Comparison of ENCODE assay signal across 24 mouse cellular contexts in genomic region chr19:26661198-26661597, GRCm38 (mm10). TPM values are rescaled to one million over a fixed set of nuclear protein-coding genes. Genes with fewer than 3 reads are reported as not detected.
A peak's percentile ranks its signal among the peaks of the same experiment; 100 is the strongest.
DNase-seq lines count a peak whose midpoint lies in the region; ATAC-seq and TF ChIP-seq lines count a peak whose summit lies in the region.
"Had no signal": no experiment of that assay in that cellular context is flagged by ENCODE, and none has a peak within 500 bp of the region (broad histone marks: within the 10 kb centered on the region; RNA-seq: fewer than 3 reads in every experiment).

No protein-coding gene starts in this region.

- 82% methylated on average over 3 of the region's 3 CpGs for WGBS in heart, embryonic 12.5 days
- 90% methylated on average over 3 of the region's 3 CpGs for WGBS in kidney, adult 2 months
- WGBS in kidney, embryonic 16.5 days: 94% methylated on average over 3 of the region's 3 CpGs

- TF ChIP-seq POLR2A in kidney, adult 2 months (IDR thresholded peaks at IDR 0.05; ENCODE audit: low read depth, low read length): no peak
- no peak for TF ChIP-seq POLR2A in CH12.LX (IDR thresholded peaks at IDR 0.05; ENCODE audit: low read depth, low read length)

- in situ Hi-C loops in CH12.LX (cut with MboI; ENCODE audit: low pct_ligation_motif_present, low pct_unique_long_range_greater_than_20kb, low sequenced_read_pairs): no loop called here

- TF ChIP-seq EP300 in CH12.LX (IDR thresholded peaks at IDR 0.05; ENCODE audit: low read length): no peak

- 0 out of 2 replicates have a peak, but pooled peaks cover 3% of the 10 kb centered on the region for H3K4me1 ChIP-seq in heart, embryonic 12.5 days (replicated peaks)
- H3K4me1 ChIP-seq in kidney, adult 2 months (ENCODE audit: control insufficient read depth, insufficient read depth, low read length): no peaks in the 10 kb centered on the region
- H3K4me1 ChIP-seq in kidney, embryonic 16.5 days (ENCODE audit: insufficient read depth, low read length): no peaks in the 10 kb centered on the region
- peaks cover 0 to 18% of the 10 kb centered on the region in 2 experiments; a peak in 2 of 4 replicates for H3K4me1 ChIP-seq in CH12.LX (ENCODE audit: control insufficient read depth in 1 of 2, insufficient read depth in 2 of 2)
- H3K4me1 ChIP-seq: forebrain, embryonic 12.5 days; forebrain, embryonic 15.5 days; heart, embryonic 15.5 days; hindbrain, embryonic 12.5 days; hindbrain, embryonic 15.5 days had no signal

- peak; percentile 52 for TF ChIP-seq RAD21 in CH12.LX (IDR thresholded peaks at IDR 0.05; ENCODE audit: low read depth, low read length)

- H3K27me3 ChIP-seq in heart, embryonic 12.5 days (replicated peaks): no peaks in the 10 kb centered on the region
- no peaks in the 10 kb centered on the region for H3K27me3 ChIP-seq in kidney, adult 2 months (replicated peaks; ENCODE audit: control insufficient read depth, insufficient read depth, low read length)
- no peaks in the 10 kb centered on the region for H3K27me3 ChIP-seq in kidney, embryonic 16.5 days (ENCODE audit: insufficient read depth, low read length)
- no peaks in the 10 kb centered on the region for H3K27me3 ChIP-seq in CH12.LX (replicated peaks)
- H3K27me3 ChIP-seq: embryonic facial prominence, embryonic 13.5 days; forebrain, embryonic 12.5 days; forebrain, embryonic 15.5 days; heart, embryonic 15.5 days; hindbrain, embryonic 12.5 days; hindbrain, embryonic 15.5 days had no signal

- H3K9me3 ChIP-seq in heart, embryonic 12.5 days (replicated peaks): no peaks in the 10 kb centered on the region
- H3K9me3 ChIP-seq in kidney, embryonic 16.5 days (ENCODE audit: low read length): no peaks in the 10 kb centered on the region
- H3K9me3 ChIP-seq in CH12.LX (replicated peaks; ENCODE audit: low read length): no peaks in the 10 kb centered on the region
- H3K9me3 ChIP-seq: embryonic facial prominence, embryonic 10.5 days; embryonic facial prominence, embryonic 13.5 days; forebrain, embryonic 12.5 days; forebrain, embryonic 15.5 days; heart, embryonic 15.5 days; hindbrain, embryonic 12.5 days; hindbrain, embryonic 15.5 days had no signal

- no peak overlapping the region for H3K4me2 ChIP-seq in heart, embryonic 12.5 days
- H3K4me2 ChIP-seq in kidney, embryonic 16.5 days (replicated peaks; ENCODE audit: low read depth, low read length): no peak overlapping the region
- no peak overlapping the region for H3K4me2 ChIP-seq in CH12.LX (ENCODE audit: insufficient read depth, low read depth, poor library complexity, severe bottlenecking)
- H3K4me2 ChIP-seq: embryonic facial prominence, embryonic 13.5 days; forebrain, embryonic 12.5 days; forebrain, embryonic 15.5 days; heart, embryonic 11.5 days; heart, embryonic 15.5 days; hindbrain, embryonic 12.5 days; hindbrain, embryonic 15.5 days had no signal

- no peak overlapping the region for H3K4me3 ChIP-seq in heart, embryonic 12.5 days
- no peak overlapping the region for H3K4me3 ChIP-seq in kidney, adult 2 months (ENCODE audit: insufficient read depth, low read depth, low read length)
- no peak overlapping the region for H3K4me3 ChIP-seq in kidney, embryonic 16.5 days (ENCODE audit: low read length)
- H3K4me3 ChIP-seq in CH12.LX (replicated peaks in 1 of 3; ENCODE audit: low read depth in 2 of 3, low read length in 2 of 3, poor library complexity in 1 of 3): no peak overlapping the region
- H3K4me3 ChIP-seq: embryonic facial prominence, embryonic 10.5 days; embryonic facial prominence, embryonic 13.5 days; erythroblast, embryonic 14.5 days; forebrain, embryonic 12.5 days; forebrain, embryonic 15.5 days; heart, embryonic 15.5 days; hindbrain, embryonic 12.5 days; hindbrain, embryonic 15.5 days had no signal

- no peak overlapping the region for H3K9ac ChIP-seq in heart, embryonic 12.5 days
- H3K9ac ChIP-seq in kidney, embryonic 16.5 days (replicated peaks; ENCODE audit: low read length): no peak overlapping the region
- no peak overlapping the region for H3K9ac ChIP-seq in CH12.LX (ENCODE audit: insufficient read depth, low read depth)
- H3K9ac ChIP-seq: embryonic facial prominence, embryonic 13.5 days; forebrain, embryonic 12.5 days; forebrain, embryonic 15.5 days; heart, embryonic 15.5 days; hindbrain, embryonic 12.5 days; hindbrain, embryonic 15.5 days had no signal

- dilution Hi-C loops in CH12.LX (cut with MboI; ENCODE audit: extremely low pct_ligation_motif_present, extremely low pct_unique_long_range_greater_than_20kb, low sequenced_read_pairs): no loop called here

- ATAC-seq in heart, embryonic 12.5 days (ENCODE audit: insufficient number of reproducible peaks, low FRiP score): no peak
- ATAC-seq in kidney, embryonic 16.5 days (ENCODE audit: low FRiP score, low TSS enrichment): no peak
- ATAC-seq in activated CD4-positive, CD25-positive, alpha-beta regulatory T cell, adult 4 months: no peak
- ATAC-seq: CD4-positive, CD25-positive, alpha-beta regulatory T cell, adult 4 months; forebrain, embryonic 15.5 days; intestine, postnatal 0 days had no signal

- 0 out of 2 replicates have a peak, but pooled peaks have one; percentile 4 for TF ChIP-seq CTCF in kidney, adult 2 months (conservative IDR thresholded peaks at IDR 0.05; ENCODE audit: insufficient read depth, insufficient read length, low read depth, low read length)
- TF ChIP-seq CTCF in CH12.LX (conservative IDR thresholded peaks at IDR 0.05 in 1 of 2, IDR thresholded peaks at IDR 0.05 in 1 of 2; ENCODE audit: low read depth in 2 of 2, low read length in 2 of 2): peak in 1 of 2 experiments; percentile 41; a peak in 2 of 4 replicates

- H3K36me3 ChIP-seq in heart, embryonic 12.5 days: no peaks in the 10 kb centered on the region; the same call in 1 of the 2 replicates
- H3K36me3 ChIP-seq in kidney, adult 2 months (ENCODE audit: control insufficient read depth, insufficient read depth, low read length): peaks cover 4% of the 10 kb centered on the region
- H3K36me3 ChIP-seq in kidney, embryonic 16.5 days (ENCODE audit: insufficient read depth, low read length): no peaks in the 10 kb centered on the region
- peaks cover 19 to 77% of the 10 kb centered on the region in 2 experiments for H3K36me3 ChIP-seq in CH12.LX (replicated peaks in 1 of 2; ENCODE audit: control insufficient read depth in 1 of 2, insufficient read depth in 1 of 2, low read length in 1 of 2)
- H3K36me3 ChIP-seq: embryonic facial prominence, embryonic 10.5 days; forebrain, embryonic 12.5 days; forebrain, embryonic 15.5 days; heart, embryonic 15.5 days; hindbrain, embryonic 12.5 days; hindbrain, embryonic 15.5 days had no signal

- peak; percentile 73 for DNase-seq in heart, adult 11 months
- no peak for DNase-seq in kidney, adult 2 months
- no peak for DNase-seq in CH12.LX (ENCODE audit: extremely low read depth)
- DNase-seq: adrenal gland, postnatal 10 days; adrenal gland, postnatal 36 days; cerebellum, adult 18-20 months; cerebellum, postnatal 36 days; embryo, embryonic 11 days; gastrocnemius, postnatal 14 days; heart, postnatal 14 days had no signal

- no peak overlapping the region for H3K27ac ChIP-seq in heart, embryonic 12.5 days (ENCODE audit: poor library complexity, severe bottlenecking)
- no peak overlapping the region for H3K27ac ChIP-seq in kidney, adult 2 months (ENCODE audit: insufficient read depth, low read depth, low read length)
- H3K27ac ChIP-seq in kidney, embryonic 16.5 days (ENCODE audit: low read length): no peak overlapping the region
- H3K27ac ChIP-seq in CH12.LX (ENCODE audit: insufficient read depth, low read depth): no peak overlapping the region
- H3K27ac ChIP-seq: embryonic facial prominence, embryonic 10.5 days; embryonic facial prominence, embryonic 13.5 days; forebrain, embryonic 12.5 days; forebrain, embryonic 15.5 days; heart, embryonic 15.5 days; hindbrain, embryonic 12.5 days; hindbrain, embryonic 15.5 days had no signal

- H3K79me2 ChIP-seq in CH12.LX (replicated peaks; ENCODE audit: control insufficient read depth, extremely low read depth, insufficient read depth, poor library complexity, severe bottlenecking): no peaks in the 10 kb centered on the region; the same call in 1 of the 2 replicates

TF ChIP-seq in CH12.LX, 34 proteins besides CTCF, POLR2A, EP300 and RAD21:
- peak; percentile 51 for TF ChIP-seq SMC3 (IDR thresholded peaks at IDR 0.05; ENCODE audit: low read depth, low read length)
- no peak for TF ChIP-seq ZNF384 (IDR thresholded peaks at IDR 0.05; ENCODE audit: low read depth, low read length)

RNA-seq across cellular contexts. Expression of gene Smarca2, which starts 56.3 kb away (rescaled TPM):
- 31.0 and 34.1 TPM in 2 replicates for polyA plus RNA-seq in heart, embryonic 12.5 days (2016; fragmentation: Nextera tagmentation; extraction: Ambion mirVana)
- polyA plus RNA-seq in kidney, adult 2 months (2012; rRNA removed): 34.3 and 45.6 TPM in 2 replicates
- polyA plus RNA-seq in kidney, embryonic 16.5 days (2015; fragmentation: Nextera tagmentation; extraction: Ambion mirVana): 40.5 and 46.7 TPM in 2 replicates
- total RNA-seq in CH12.LX (2012; rRNA removed): 17.8 and 21.8 TPM in 2 replicates
- 14.8 and 19.4 TPM in 2 replicates for total RNA-seq in CH12.LX (2014; rRNA removed)
- 46.8 and 47.1 TPM in 2 replicates for polyA plus RNA-seq in CH12.LX (2012; ENCODE audit: insufficient read length, low read depth)
- 10 to 100 TPM; 43.0 to 60.0 TPM for polyA plus RNA-seq in activated CD4-positive, CD25-positive, alpha-beta regulatory T cell, adult 4 months (2017; shearing (Covaris generic))
